Mouse (Mus musculus) fibroblast of lung, adult 2 months (primary cell): ENCODE results near the gene Grin1.

Source experiments
- DNase-seq: peaks from one replicate; pipeline ENCODE4 v3.0.0-alpha.2; 2011; ENCODE audit warnings: low read depth

The Grin1 gene

DNA sequence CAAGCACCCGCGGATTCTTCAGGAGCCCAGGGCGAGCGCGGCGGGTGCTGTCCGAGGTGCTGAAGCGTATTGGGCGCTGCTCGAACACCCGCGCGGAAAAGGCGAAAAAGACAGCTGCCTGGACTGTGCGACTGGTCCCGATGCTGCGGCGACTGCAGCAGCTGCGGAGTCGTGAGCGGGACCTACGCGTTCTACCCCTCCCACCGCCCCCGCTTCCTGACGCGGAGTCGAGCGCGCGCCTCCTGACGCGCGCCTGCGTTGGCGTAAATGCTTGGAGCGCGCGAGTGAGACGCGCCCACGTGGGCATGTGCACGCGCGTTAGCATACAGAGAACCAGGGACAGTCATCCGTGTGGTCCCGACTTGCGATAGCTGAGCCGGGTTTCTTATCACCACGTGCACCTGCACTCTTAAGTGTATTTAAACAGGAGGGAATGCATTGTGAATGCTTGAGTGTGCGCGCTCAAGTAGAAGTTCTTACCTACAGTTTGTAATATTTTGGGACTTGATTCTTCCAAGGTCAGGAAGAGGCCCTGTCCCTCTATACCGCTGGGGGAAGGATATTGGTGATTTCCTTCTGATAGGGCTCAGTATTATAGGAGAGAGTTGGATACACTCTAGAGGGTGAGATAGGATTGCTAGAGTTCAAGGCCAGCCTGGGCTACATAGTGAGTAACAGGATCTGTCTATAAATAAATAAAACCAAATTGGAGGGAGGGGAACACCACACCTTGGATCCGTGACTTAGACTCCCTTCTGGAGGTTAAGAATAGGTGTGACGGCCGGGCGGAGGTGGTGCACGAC is at the start of gene Grin1:
Gene Grin1 (minus strand): TSS at position 217 of the 803 bp plus-strand sequence.
- no peak for DNase-seq

- DNase-seq: peak; percentile 69
These were observed 46.2 kb upstream of the Grin1 start, which contains the start of gene Uap1l1 for GRCm38 (mm10) chr2:25365091-25365761. TSS of gene Uap1l1 (minus strand) at chr2:25365682.

DNA sequence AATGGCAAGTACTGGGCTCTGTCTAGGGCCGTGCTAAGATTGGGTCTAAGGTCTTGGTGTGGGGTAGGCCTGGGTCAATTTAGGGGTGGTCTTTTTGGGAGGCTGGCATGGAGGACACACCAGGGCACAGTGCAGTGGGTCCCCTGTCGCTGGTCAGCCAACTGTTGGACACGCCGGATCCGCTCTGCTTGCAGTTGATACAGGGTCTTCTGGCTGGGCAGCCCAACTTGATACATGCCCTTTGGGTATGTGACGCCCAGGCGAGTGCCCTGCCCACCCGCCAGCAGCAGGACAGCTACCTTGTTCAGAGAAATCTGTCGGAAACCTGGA is 45.7 kb upstream of the Grin1 start:
- DNase-seq: no peak

DNA sequence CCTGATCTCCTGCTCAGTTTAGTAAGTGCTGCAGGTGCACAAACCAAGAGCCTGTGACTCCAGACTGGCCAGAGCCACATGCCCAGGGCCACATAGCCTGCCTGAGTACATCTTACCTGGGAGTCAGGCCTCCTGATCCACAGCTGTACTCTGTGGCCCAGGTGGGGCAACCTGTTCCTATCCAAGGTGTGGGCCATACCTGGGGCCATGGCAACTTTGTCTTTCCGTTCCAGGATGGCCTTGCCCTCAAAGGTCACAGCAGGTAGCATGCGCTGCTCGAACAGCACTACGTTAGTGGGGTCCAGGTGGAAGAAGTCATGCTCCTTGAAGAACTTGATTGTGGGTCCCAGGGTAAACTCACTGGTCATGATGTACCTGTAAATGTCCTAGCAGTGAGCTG is 45.3 kb upstream of the Grin1 start:
- no peak for DNase-seq

DNA sequence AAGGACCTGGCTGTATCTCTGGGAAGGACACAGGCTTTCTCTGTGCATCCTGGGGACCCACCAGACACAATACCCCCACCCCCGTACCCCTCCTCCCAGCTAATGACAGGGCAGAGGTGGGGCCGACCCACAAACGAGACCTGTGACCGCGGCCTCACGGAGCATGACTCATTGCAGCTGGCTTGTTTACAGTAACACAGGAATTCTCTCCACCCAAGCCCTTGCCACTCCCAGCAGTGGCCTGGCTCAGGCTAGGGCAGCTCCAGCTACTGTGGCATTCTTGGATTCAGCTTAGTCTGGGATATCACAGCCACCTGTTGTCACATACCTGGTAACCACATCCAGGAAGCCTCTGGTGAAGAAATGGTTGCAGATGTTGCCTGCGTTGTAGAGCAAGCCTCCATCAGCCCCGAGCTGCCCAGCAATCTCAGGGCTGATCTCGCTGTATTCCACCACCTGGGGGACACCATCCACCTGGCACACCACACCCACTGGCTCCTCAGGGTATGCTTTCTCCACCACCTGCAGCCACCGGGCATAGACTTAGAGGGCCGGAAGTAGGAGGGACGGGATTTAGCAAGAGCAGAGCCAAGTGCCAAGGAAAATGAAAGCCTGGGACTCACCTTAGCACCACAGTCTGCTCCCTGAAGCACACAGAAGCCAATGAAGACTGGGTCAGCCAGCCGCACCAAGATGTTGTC is 44.6 kb upstream of the Grin1 start:
- DNase-seq: peak; percentile 43

- DNase-seq: no peak
These were observed 40.9 kb upstream of the Grin1 start for GRCm38 (mm10) chr2:25359848-25360247.

- DNase-seq: peak; percentile 71
These were observed 37.5 kb upstream of the Grin1 start, which contains the start of gene Dpp7 for GRCm38 (mm10) chr2:25356208-25357079. TSS of gene Dpp7 (minus strand) at chr2:25356359.

DNA sequence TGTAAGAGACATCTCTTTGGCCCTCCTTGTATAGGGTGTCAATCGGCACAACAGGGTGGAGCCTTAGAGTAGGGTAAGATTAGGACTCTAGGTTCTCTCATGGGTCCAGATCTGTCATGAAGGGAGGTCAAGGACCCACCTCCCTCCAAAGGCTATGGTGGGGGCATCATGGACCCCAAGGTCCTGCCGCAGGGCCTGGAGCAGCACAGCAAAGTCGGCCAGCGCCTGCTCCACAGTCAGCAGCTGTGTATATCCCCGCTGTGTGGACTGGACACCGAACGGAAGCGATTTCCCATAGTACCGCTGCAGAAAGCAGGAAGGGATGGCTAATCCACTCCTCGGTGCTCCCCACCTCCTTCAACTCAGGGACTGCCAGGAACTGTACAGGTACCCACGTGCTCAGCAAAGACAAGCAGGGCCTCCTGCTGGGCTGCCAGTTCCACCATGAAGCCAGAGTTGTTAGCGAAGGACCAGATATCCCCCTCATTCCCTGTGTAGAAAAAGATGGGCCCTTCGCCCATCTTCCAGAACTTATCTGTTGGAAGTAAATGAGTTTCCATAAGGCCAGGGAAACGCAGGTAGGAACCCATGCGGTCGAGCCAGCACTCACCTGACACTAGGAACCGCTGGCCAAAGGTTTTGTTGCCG is 36.6 kb upstream of the Grin1 start:
- no peak for DNase-seq

DNA sequence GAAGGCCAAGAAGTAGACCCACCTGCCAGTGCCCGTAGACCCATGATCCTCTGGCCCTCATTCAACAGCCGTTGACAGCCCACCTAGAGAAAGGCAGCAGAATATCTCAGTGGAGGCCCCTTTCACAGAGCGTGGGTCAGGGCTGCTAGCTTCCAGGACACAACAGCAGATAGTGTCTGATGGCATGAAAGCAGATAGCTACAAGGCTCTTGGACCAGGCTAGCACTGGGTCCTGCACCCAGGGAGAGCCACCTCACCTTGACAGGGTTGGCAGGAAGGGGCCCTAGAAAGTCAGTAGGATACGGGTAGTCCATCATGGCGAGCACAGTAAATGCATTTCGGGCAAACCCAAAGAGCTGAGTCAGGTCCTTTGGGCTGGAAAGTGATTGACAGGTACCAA is 35.2 kb upstream of the Grin1 start:
- no peak for DNase-seq

DNA sequence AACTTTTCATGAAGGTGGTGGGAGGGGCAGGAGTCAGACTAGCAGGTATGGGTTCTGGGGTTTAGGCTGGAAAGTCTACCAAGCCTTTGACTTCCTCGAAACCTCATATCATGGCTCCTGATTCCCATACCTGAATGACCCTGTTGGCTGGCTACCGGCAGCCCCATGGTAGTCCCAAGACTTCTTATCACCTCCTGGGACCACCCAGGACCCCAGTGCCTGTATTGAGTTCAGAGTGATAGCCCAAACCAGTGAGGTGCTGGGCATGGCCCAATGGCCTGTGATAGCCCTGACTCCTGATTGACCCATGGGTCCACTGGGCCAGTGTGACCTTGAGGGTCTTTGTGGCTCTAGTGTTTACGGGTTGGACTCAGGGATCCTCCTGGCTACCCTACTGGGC is 31.7 kb upstream of the Grin1 start:
- no peak for DNase-seq

- DNase-seq: no peak
These were observed 30.5 kb upstream of the Grin1 start for GRCm38 (mm10) chr2:25349499-25349898.

DNA sequence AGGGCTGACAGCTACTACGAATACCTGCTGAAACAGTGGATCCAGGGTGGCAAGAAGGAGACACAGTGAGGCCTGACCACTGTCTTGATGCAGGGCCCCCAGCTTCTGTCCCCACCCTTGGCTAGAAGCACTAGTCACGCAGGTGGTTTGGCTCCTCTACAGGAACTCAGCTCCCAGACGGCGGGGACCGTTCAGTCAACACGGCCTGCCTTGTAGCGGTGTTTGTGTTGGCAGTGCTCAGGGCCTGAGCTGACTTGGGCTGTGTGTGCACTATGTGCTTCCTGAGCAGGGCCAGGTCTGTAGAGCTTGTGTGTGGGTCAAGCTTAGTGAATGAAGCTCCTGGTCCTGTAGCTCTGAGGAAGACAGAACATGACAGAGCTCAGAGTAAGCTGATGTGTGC is 29.2 kb upstream of the Grin1 start:
- DNase-seq: no peak

DNA sequence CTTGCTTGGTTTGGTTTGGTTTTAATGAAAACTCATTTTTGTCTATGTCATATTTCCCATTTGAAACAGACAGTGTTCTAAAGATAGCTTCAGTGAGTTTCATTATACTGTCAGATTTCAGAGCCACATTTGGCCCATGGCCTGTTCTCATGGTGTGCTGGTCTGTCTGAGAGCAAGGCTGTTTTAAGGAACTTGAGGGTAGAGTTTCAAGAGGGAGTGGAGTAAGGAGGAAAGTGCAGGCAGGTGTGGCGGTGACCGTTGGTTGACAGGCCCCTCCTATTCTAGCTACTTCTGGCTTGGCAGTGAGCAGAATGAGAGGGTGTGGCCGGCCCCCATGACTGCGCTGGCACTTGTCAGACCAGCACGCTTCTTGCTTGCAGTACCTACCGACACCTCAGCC is 19.3 kb upstream of the Grin1 start:
- no peak for DNase-seq

DNA sequence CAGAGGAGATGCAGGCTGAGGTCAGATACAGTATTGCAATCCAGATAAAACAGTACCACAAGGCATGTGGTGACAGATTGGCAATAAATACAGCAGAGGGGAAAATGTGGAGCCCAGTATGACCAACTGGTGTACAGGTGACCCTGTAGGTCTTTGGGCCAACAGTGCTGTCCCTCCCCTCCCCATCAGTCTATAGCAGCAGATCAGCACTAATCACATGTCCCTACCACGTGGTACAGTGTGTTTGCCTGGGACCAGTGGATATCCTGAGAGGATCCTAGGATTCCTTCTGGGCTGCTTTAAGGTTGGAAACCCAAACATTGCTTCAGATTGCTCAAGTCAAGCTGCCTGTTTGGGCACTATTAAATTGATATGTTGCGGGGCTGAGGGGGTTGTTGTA is 14.6 kb upstream of the Grin1 start:
- no peak for DNase-seq

DNA sequence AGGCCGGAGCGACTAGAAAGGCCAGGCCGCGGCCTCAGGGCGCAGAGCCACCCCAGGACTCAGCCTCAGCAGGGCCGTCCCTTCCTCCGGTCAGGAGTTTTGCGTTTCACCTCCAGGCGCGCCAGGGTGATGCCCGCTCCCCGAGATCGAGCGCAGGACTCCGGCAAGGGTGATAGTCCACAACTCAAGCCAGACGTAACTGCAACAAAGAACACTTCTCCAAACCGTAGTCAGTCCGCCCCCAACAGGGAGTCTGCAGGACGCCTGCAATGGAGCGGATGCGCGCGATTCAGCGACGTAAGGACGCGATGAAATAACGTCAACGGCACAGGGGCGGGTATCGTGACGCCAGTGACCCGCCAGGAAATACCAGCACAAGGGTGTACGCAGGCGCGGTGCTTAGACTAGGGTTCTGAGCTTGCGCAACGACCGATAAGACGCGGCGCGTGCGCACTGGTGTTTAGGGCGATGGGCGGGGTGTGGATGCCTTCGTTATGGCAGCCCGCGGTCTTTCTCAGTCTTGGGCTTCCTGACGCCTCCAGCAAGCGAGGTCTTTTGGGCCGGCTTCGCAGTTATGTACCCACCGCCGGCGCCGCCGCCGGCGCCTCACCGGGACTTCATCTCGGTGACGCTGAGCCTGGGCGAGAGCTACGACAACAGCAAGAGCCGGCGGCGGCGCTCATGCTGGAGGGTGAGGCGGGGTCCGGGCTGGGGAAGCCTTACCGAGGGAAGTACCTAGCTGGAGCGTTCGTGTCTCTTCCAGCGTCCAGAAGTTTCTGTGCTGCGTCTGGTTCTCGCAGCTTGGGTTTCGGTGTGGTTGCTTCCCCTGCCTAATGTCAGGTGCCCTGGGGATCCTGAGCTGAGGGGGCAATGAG is 13.5 kb upstream of the Grin1 start, which contains the start of gene Man1b1:
Gene Man1b1 (plus strand): TSS at position 53 of the 875 bp plus-strand sequence.
- DNase-seq: peak; percentile 98

GRCm38 (mm10) chr2:25331470-25331869 is 12.5 kb upstream of the Grin1 start:
- no peak for DNase-seq

GRCm38 (mm10) chr2:25328440-25328839 is 9.5 kb upstream of the Grin1 start:
- no peak for DNase-seq

GRCm38 (mm10) chr2:25326036-25326435 is 7.0 kb upstream of the Grin1 start:
- DNase-seq: no peak

DNA sequence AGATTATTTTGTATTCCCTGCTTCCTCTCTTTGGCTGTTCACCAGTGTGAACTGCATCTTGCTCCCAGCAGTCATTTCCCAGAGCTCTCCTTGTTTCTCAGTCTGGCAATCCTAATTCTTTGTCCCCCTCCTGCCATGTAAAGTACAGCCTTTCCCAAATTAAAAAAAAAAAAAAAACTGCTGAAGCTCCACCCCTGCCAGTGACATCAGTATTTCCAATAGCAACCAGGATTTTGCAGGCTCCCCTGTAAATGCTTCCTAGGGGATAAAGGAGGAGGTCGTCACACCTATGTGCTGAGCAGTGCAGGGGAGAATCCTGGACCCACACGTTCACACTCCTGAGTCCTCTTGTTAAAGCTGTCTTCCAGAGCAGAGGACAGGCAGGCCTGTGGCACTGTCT is 1.1 kb upstream of the Grin1 start:
- no peak for DNase-seq
